Mouse (Mus musculus) ES-Bruce4 (cell line): ENCODE data around the gene Il1rl2.

Source experiments
- CTCF ChIP-seq: IDR thresholded peaks from one replicate; pipeline ENCODE4 v1.8.1; 2011; ENCODE audit warnings: low read depth, low read length
- EP300 ChIP-seq: IDR thresholded peaks from 2 replicates; pipeline ENCODE4 v1.6.1; 2011; ENCODE audit warnings: low read depth, low read length; ENCODE audit not compliant: insufficient read depth
- POLR2A ChIP-seq: IDR thresholded peaks from one replicate; pipeline ENCODE4 v1.8.1; 2011; ENCODE audit warnings: low read length; ENCODE audit not compliant: insufficient read depth

- TF ChIP-seq EP300: no peak
- no peak for TF ChIP-seq CTCF
- TF ChIP-seq POLR2A: no peak
These were observed 38.4 kb downstream of the Il1rl2 start for GRCm38 (mm10) chr1:40362784-40363183.
